Mouse (Mus musculus) left cerebral cortex, adult 9 months (tissue): ENCODE measurements around the gene Siva1.

ENCODE experiments used
- DNase-seq, 2 experiments: peaks; one replicate each; pipeline ENCODE4 v3.0.0; 2022; ENCODE audit warnings: low spot score in 2 of 2

Gene Siva1

GRCm38 (mm10) chr12:112644180-112644854, at the start of gene Siva1:
Siva1 (plus strand) TSS chr12:112644679.
- DNase-seq = peak; percentile 96 to 98

GRCm38 (mm10) chr12:112594989-112595388, 49.5 kb upstream of the Siva1 start:
- DNase-seq = peak in 1 of 2 experiments; percentile 76

- DNase-seq = no peak
Measured at GRCm38 (mm10) chr12:112595626-112596025, 48.9 kb upstream of the Siva1 start.

- no peak for DNase-seq
Measured at GRCm38 (mm10) chr12:112596454-112596853, 48.0 kb upstream of the Siva1 start.

GRCm38 (mm10) chr12:112596891-112597500, 47.5 kb upstream of the Siva1 start:
- DNase-seq = no peak

GRCm38 (mm10) chr12:112597618-112598017, 46.9 kb upstream of the Siva1 start:
- DNase-seq = peak in 1 of 2 experiments; percentile 60

- DNase-seq = no peak
Measured at GRCm38 (mm10) chr12:112599198-112599597, 45.3 kb upstream of the Siva1 start.

GRCm38 (mm10) chr12:112599942-112600611, 44.4 kb upstream of the Siva1 start:
- DNase-seq = no peak

GRCm38 (mm10) chr12:112604022-112604421, 40.5 kb upstream of the Siva1 start:
- DNase-seq = no peak

- DNase-seq = no peak
Measured at GRCm38 (mm10) chr12:112604709-112605649, 39.5 kb upstream of the Siva1 start.

GRCm38 (mm10) chr12:112605766-112606165, 38.7 kb upstream of the Siva1 start:
- peak in 1 of 2 experiments; percentile 82 for DNase-seq

GRCm38 (mm10) chr12:112606998-112607397, 37.5 kb upstream of the Siva1 start:
- no peak for DNase-seq

- DNase-seq = no peak
Measured at GRCm38 (mm10) chr12:112609031-112609430, 35.4 kb upstream of the Siva1 start.

GRCm38 (mm10) chr12:112616668-112617067, 27.8 kb upstream of the Siva1 start:
- DNase-seq = no peak

GRCm38 (mm10) chr12:112617184-112617583, 27.3 kb upstream of the Siva1 start:
- DNase-seq = peak; percentile 80 to 89

GRCm38 (mm10) chr12:112617898-112618380, 26.5 kb upstream of the Siva1 start:
- DNase-seq = peak; percentile 71 to 79

GRCm38 (mm10) chr12:112618981-112619685, 25.3 kb upstream of the Siva1 start:
- DNase-seq = no peak

- peak in 1 of 2 experiments; percentile 44 for DNase-seq
Measured at GRCm38 (mm10) chr12:112619686-112620353, 24.7 kb upstream of the Siva1 start, which contains the start of gene Adssl1. Adssl1 (plus strand) TSS chr12:112620045.

GRCm38 (mm10) chr12:112620354-112621061, 24.0 kb upstream of the Siva1 start:
- no peak for DNase-seq

- no peak for DNase-seq
Measured at GRCm38 (mm10) chr12:112621900-112622299, 22.6 kb upstream of the Siva1 start.
